Mouse (Mus musculus) forebrain, embryonic 15.5 days (tissue): ENCODE results near the gene Atp10a. TPM values are rescaled to one million over a fixed set of nuclear protein-coding genes. Genes with fewer than 3 reads are reported as not detected.

Source experiments
- ATAC-seq: fragments of 200-750 bp; cut with Nextera tagmentation; replicated peaks from 2 replicates; pipeline ENCODE4 v1.8.0; 2017; ENCODE audit warnings: mild to moderate bottlenecking, moderate TSS enrichment, moderate library complexity
- H3K27ac ChIP-seq: fragments of 300-500 bp; sonication (generic); replicated peaks from 2 replicates; pipeline ENCODE4 v1.5.1; 2015; ENCODE audit warnings: mild to moderate bottlenecking, inconsistent platforms
- H3K27me3 ChIP-seq: fragments of 300-500 bp; sonication (generic); 2 replicates; pipeline ENCODE4 v1.6.1; 2015; ENCODE audit warnings: inconsistent platforms
- H3K36me3 ChIP-seq: fragments of 300-500 bp; sonication (generic); 2 replicates; pipeline ENCODE4 v1.6.1; 2015; ENCODE audit warnings: mild to moderate bottlenecking, inconsistent platforms
- H3K4me1 ChIP-seq: fragments of 300-500 bp; sonication (generic); 2 replicates; pipeline ENCODE4 v1.6.1; 2015; ENCODE audit warnings: inconsistent platforms
- H3K4me2 ChIP-seq: fragments of 300-500 bp; sonication (generic); replicated peaks from 2 replicates; pipeline ENCODE4 v1.6.1; 2015; ENCODE audit warnings: mild to moderate bottlenecking, inconsistent platforms
- H3K4me3 ChIP-seq: fragments of 300-500 bp; sonication (generic); 2 replicates; pipeline ENCODE4 v1.5.1; 2015; ENCODE audit warnings: mild to moderate bottlenecking, inconsistent platforms
- H3K9ac ChIP-seq: fragments of 300-500 bp; sonication (generic); replicated peaks from 2 replicates; pipeline ENCODE4 v1.6.1; 2015; ENCODE audit warnings: mild to moderate bottlenecking, inconsistent platforms
- H3K9me3 ChIP-seq: fragments of 300-500 bp; sonication (generic); 2 replicates; pipeline ENCODE4 v1.6.1; 2016; ENCODE audit warnings: inconsistent platforms
- WGBS: fragments of 180-500 bp; shearing (Covaris S2); methylation state at CpG from one replicate; pipeline ENCODE4 v1.1.7; 2015; ENCODE audit warnings: mixed read lengths; 5-methylcytosine and 5-hydroxymethylcytosine counted together
- polyA plus RNA-seq: library from polyadenylated mRNA; unstranded; fragments of >200 nt; fragmentation: Nextera tagmentation; extraction: Ambion mirVana; gene quantifications from 2 replicates; pipeline ENCODE4 v1.2.1, GENCODE M21; 2015

Gene Atp10a
- polyA plus RNA-seq, 1 experiment from 2014 or later, result 1.2 TPM

GRCm38 (mm10) chr7:58840367-58840766 is 184.4 kb downstream of the Atp10a start:
- Histone ChIP-seq H3K27me3 (no peaks in the 10 kb centered on the region), H3K4me1 (peaks cover 34% of the 10 kb centered on the region), H3K4me2 (no peak overlapping the region), H3K4me3 (no peak overlapping the region), H3K27ac (no peak overlapping the region), H3K36me3 (no peaks in the 10 kb centered on the region), H3K9me3 (no peaks in the 10 kb centered on the region), H3K9ac (no peak overlapping the region)
- no peak for ATAC-seq
- WGBS, result 86% methylated on average over 2 of the region's 2 CpGs

DNA sequence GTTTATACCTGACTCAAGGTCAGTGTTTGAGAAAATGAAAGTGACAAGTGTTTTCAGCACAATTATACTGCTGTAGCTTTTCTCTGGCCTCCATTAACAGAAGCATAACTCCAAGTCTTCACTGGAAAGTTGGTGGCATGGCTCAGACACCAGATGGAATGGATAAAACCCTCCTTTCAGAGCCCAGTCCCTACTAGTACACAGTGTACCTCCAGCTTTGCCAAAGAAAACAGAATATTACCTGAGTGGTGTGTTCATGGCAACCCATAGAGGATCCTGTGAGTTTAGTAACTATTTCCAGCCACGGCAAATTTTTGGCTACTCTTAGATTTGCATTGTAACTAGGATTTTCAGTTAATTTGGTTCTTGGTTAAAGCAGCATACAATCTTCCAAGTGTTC is 185.1 kb downstream of the Atp10a start:
- Histone ChIP-seq H3K36me3 (no peaks in the 10 kb centered on the region), H3K9me3 (no peaks in the 10 kb centered on the region), H3K9ac (no peak overlapping the region), H3K27ac (no peak overlapping the region), H3K4me2 (no peak overlapping the region), H3K4me1 (peaks cover 34% of the 10 kb centered on the region), H3K4me3 (no peak overlapping the region), H3K27me3 (no peaks in the 10 kb centered on the region)
- ATAC-seq, result no peak
- WGBS, result 86% methylated on average over 1 of the region's 1 CpGs

DNA sequence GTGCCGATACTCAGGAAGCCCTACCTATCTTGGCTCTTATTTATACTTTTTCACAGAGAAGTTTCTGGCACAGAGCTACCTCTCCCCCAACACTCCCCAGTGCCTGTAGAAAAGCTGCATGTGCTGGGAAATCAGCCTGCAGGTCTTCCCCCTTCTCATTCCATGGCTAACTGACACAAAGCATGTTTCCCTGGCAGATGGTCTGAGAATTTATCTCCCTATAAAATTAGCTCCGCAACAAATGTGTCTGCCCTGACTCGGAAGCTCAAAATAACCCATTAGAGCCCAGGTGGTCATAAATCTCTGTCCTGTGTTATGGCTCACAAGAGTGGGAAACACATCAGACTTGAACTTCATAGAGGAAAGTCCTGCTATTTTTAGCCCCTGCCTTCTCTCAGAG is 186.9 kb downstream of the Atp10a start:
- WGBS, result 21% methylated on average over 3 of the region's 3 CpGs
- Histone ChIP-seq H3K4me1 (peaks cover 34% of the 10 kb centered on the region), H3K9me3 (no peaks in the 10 kb centered on the region), H3K27ac (peak overlapping the region; percentile 97), H3K27me3 (no peaks in the 10 kb centered on the region), H3K4me2 (no peak overlapping the region), H3K4me3 (no peak overlapping the region), H3K9ac (no peak overlapping the region), H3K36me3 (no peaks in the 10 kb centered on the region)
- ATAC-seq, result peak; percentile 12; the same call in 1 of the 2 replicates

DNA sequence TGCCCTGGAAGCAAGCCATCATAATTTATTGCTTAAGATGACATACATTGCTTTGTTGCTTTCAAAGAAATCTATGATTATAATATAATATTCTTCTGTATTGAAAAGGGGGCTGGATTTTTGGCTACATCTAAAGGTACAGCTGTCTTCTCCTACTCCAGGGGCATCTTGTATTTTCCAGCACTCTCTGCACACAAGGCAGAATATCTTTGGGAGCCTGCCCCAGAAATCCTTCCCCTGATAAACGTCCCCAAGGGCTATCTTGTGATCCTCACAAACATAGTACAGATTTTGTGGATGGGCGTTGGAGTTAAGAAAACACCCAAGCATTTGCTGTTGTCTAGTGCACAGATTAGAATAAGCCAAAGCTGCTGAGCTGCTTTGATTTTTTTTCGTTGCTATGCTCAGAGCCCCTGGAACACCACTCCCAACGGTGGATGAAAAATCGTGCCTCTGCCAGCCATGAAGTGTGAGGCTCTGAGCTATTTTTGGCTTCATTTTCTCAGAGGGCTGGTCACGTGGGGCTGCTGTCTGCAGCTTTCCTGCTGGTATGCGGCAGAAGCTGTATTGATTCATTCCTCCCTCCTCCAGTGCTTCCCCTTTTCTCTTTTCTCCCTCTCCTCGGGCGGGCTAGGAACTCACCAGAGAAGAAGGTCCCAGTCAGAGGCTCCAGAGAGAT is 187.9 kb downstream of the Atp10a start:
- 2% methylated on average over 9 of the region's 9 CpGs for WGBS
- peak overlapping the region; percentile 21 for H3K4me3 ChIP-seq
- H3K27me3 ChIP-seq, result no peaks in the 10 kb centered on the region
- peak; percentile 98 for ATAC-seq
- H3K36me3 ChIP-seq, result no peaks in the 10 kb centered on the region
- peak overlapping the region; percentile 41 for H3K4me2 ChIP-seq
- H3K9me3 ChIP-seq, result no peaks in the 10 kb centered on the region
- H3K27ac ChIP-seq, result peak overlapping the region; percentile 97
- H3K4me1 ChIP-seq, result peaks cover 34% of the 10 kb centered on the region
- H3K9ac ChIP-seq, result peak overlapping the region; percentile 27

DNA sequence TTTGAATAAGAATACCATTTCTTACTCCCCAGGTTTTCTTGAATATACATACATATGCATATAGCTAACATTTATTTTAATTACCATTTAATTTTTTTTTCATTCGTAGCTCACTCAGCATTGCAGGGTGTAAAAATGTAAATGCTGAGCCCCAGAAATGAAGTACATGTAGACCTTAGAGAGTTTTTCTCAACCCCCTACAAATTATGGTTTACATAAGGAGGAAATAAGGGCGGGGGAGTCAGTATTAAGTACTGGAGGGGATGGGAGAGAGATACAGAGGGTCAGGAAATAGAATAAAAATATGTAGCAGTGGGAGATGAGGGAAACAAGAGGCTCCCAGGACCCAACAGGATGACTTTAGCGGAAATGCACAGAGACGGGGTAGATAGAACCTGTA is 188.5 kb downstream of the Atp10a start:
- peak overlapping the region; percentile 21 for H3K4me3 ChIP-seq
- peak overlapping the region; percentile 41 for H3K4me2 ChIP-seq
- peak; percentile 46 for ATAC-seq
- no peaks in the 10 kb centered on the region for H3K36me3 ChIP-seq
- H3K27me3 ChIP-seq, result no peaks in the 10 kb centered on the region
- H3K9ac ChIP-seq, result peak overlapping the region; percentile 27; the same call in 1 of the 2 replicates
- H3K4me1 ChIP-seq, result peaks cover 34% of the 10 kb centered on the region
- no peaks in the 10 kb centered on the region for H3K9me3 ChIP-seq
- WGBS, result 30% methylated on average over 4 of the region's 4 CpGs
- peak overlapping the region; percentile 97 for H3K27ac ChIP-seq

GRCm38 (mm10) chr7:58858921-58859320 is 203.0 kb downstream of the Atp10a start:
- no peak overlapping the region for H3K9ac ChIP-seq
- no peak for ATAC-seq

GRCm38 (mm10) chr7:58863174-58863573 is 207.2 kb downstream of the Atp10a start:
- H3K4me1 ChIP-seq, result no peaks in the 10 kb centered on the region
- H3K9me3 ChIP-seq, result no peaks in the 10 kb centered on the region
- 86% methylated on average over 3 of the region's 3 CpGs for WGBS
- no peak overlapping the region for H3K27ac ChIP-seq
- H3K4me2 ChIP-seq, result no peak overlapping the region
- H3K9ac ChIP-seq, result no peak overlapping the region
- no peak overlapping the region for H3K4me3 ChIP-seq
- ATAC-seq, result no peak
- no peaks in the 10 kb centered on the region for H3K27me3 ChIP-seq
- H3K36me3 ChIP-seq, result no peaks in the 10 kb centered on the region

More at GRCm38 (mm10) chr7:58858921-58859320, 203.0 kb downstream of the Atp10a start:
- H3K36me3 ChIP-seq, result no peaks in the 10 kb centered on the region
- no peaks in the 10 kb centered on the region for H3K4me1 ChIP-seq
- H3K27me3 ChIP-seq, result no peaks in the 10 kb centered on the region
- WGBS, result 96% methylated on average over 4 of the region's 4 CpGs
- H3K27ac ChIP-seq, result no peak overlapping the region
- H3K4me2 ChIP-seq, result no peak overlapping the region
- H3K4me3 ChIP-seq, result no peak overlapping the region
- H3K9me3 ChIP-seq, result no peaks in the 10 kb centered on the region

DNA sequence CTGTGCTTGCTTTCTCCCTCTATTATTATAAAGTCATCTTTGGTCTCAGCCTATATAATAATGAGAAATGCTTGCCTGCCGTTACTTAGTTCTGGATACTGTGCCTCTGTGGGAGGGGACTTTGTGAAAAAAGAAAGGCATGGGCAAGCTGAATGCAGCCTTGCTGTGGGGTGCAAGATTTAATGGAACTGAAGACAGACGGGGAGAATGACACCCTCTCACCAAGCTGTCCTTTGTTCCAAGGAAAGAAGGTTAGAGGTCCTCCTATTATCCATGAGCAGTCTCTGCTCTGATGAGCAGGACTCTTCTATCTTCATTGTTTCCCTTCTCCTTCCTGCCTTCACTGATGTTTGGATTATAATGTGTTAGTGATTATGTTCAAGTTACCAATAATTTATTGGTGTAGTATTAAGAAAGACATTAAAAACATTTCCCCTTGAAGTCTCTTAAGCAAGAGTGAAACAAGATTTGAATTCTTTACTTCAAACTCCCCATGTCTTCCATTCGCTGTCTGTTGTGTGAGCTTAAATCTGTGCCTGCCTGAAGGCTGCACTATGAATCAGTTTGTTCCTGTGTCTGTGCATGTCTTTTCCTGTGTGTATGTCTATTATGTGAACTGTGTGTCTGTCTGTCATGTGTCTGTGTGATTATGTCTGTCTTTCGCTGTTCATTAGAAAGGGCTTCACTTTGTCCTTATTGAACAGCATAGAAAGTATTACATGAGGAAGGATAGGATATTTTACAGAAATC is 211.1 kb downstream of the Atp10a start:
- Histone ChIP-seq H3K4me2 (no peak overlapping the region), H3K27me3 (no peaks in the 10 kb centered on the region), H3K36me3 (no peaks in the 10 kb centered on the region), H3K27ac (no peak overlapping the region), H3K4me3 (no peak overlapping the region), H3K9me3 (no peaks in the 10 kb centered on the region), H3K4me1 (no peaks in the 10 kb centered on the region), H3K9ac (no peak overlapping the region)
- 36% methylated on average over 4 of the region's 4 CpGs for WGBS
- no peak for ATAC-seq

- Histone ChIP-seq H3K9ac (no peak overlapping the region), H3K9me3 (no peaks in the 10 kb centered on the region), H3K4me2 (no peak overlapping the region), H3K4me3 (no peak overlapping the region), H3K27ac (no peak overlapping the region), H3K4me1 (no peaks in the 10 kb centered on the region), H3K27me3 (no peaks in the 10 kb centered on the region), H3K36me3 (no peaks in the 10 kb centered on the region)
- WGBS, result 62% methylated on average over 1 of the region's 1 CpGs
- no peak for ATAC-seq
These were observed 214.7 kb downstream of the Atp10a start for GRCm38 (mm10) chr7:58870661-58871060.

DNA sequence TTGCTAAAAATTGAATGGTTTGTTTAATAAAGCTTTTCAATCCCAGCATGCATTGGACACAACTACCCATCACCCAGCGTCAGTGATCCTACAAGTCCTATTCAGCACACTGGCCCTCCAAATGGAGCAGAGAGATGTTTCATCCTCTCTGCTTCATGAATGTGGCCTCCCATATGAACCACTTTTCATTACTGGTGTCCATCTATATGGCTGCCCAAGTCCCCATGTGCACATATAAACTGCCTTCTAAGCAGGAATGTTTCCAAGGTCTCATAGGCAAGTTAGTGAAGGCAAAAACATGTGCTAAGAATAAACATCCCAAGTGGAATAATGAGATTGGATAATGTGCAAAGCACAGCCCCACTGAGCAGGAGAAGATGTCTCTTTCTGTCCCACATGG is 217.7 kb downstream of the Atp10a start:
- no peaks in the 10 kb centered on the region for H3K36me3 ChIP-seq
- no peaks in the 10 kb centered on the region for H3K9me3 ChIP-seq
- H3K4me2 ChIP-seq, result no peak overlapping the region
- H3K4me3 ChIP-seq, result no peak overlapping the region
- 87% methylated on average over 1 of the region's 1 CpGs for WGBS
- no peaks in the 10 kb centered on the region for H3K27me3 ChIP-seq
- H3K27ac ChIP-seq, result no peak overlapping the region
- no peak for ATAC-seq
- no peaks in the 10 kb centered on the region for H3K4me1 ChIP-seq
- no peak overlapping the region for H3K9ac ChIP-seq
